Mouse (Mus musculus): ENCODE data around the gene Gad2. TPM values are rescaled to one million over a fixed set of nuclear protein-coding genes. Genes with fewer than 3 reads are reported as not detected.

Gad2 gene
- total and polyA plus RNA-seq, 3 experiments = 0.01 to 0.04 TPM; not detected in 1

DNA sequence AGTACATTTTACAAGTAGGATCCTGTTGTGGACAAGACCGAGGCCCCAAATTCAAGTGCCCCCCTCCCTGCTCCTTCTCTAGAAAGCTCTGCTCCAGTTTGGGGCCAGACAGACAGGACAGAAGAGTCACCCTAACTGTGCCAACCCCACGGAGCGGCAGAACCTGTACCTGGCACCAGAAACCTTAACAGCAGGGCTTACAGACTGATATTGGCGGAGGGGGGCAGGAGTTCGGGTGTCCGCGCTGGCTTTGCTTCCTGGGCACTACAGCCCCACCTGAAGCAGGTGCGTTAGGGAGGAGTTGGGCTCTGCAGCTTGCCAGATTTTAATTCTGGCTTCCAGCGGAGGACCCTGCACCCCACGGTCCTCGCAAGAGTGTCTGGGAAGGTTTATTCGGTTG is 2.6 kb upstream of the Gad2 start:
- no peaks in the 10 kb centered on the region for H3K9me3 ChIP-seq (replicated peaks; ENCODE audit: insufficient read depth, low read length)
- H3K27ac ChIP-seq (ENCODE audit: control insufficient read depth, low read depth, low read length) = no peak overlapping the region
- H3K79me2 ChIP-seq (ENCODE audit: control insufficient read depth, insufficient read depth, low read length, poor library complexity) = no peaks in the 10 kb centered on the region
- no peaks in the 10 kb centered on the region for H3K27me3 ChIP-seq (ENCODE audit: control insufficient read depth in 1 of 2, insufficient read depth in 2 of 2, low read length in 2 of 2)
- no peaks in the 10 kb centered on the region for H3K4me1 ChIP-seq (ENCODE audit: control insufficient read depth in 1 of 2, insufficient read depth in 2 of 2, low read length in 2 of 2)
- H3K4me3 ChIP-seq (ENCODE audit: control insufficient read depth in 1 of 2, insufficient read depth in 1 of 2, low read depth in 2 of 2, low read length in 2 of 2) = no peak overlapping the region
- no peak overlapping the region for H3K9ac ChIP-seq (ENCODE audit: control insufficient read depth, low read depth, low read length, poor library complexity, severe bottlenecking)
- TF ChIP-seq GATA1 (IDR thresholded peaks at IDR 0.05; ENCODE audit: low read depth, low read length) (no peak), MAZ (IDR thresholded peaks at IDR 0.05; ENCODE audit: low read depth, low read length) (no peak), E2F4 (IDR thresholded peaks at IDR 0.05; ENCODE audit: borderline replicate concordance, low read depth, low read length) (no peak), GABPA (IDR thresholded peaks at IDR 0.05; ENCODE audit: low read depth, low read length) (no peak), KAT2A (conservative IDR thresholded peaks at IDR 0.05; ENCODE audit: low read depth, low read length) (no peak), ZKSCAN1 (IDR thresholded peaks at IDR 0.05; ENCODE audit: low read depth, low read length) (no peak), MYC (IDR thresholded peaks at IDR 0.05; ENCODE audit: low read depth, low read length) (no peak), BHLHE40 (IDR thresholded peaks at IDR 0.05; ENCODE audit: borderline replicate concordance, low read depth, low read length) (no peak)
- DNase-seq (ENCODE audit: low read depth, low spot score) = no peak
- no peaks in the 10 kb centered on the region for H3K36me3 ChIP-seq (ENCODE audit: control insufficient read depth in 1 of 2, insufficient read depth in 2 of 2, low read length in 2 of 2)

DNA sequence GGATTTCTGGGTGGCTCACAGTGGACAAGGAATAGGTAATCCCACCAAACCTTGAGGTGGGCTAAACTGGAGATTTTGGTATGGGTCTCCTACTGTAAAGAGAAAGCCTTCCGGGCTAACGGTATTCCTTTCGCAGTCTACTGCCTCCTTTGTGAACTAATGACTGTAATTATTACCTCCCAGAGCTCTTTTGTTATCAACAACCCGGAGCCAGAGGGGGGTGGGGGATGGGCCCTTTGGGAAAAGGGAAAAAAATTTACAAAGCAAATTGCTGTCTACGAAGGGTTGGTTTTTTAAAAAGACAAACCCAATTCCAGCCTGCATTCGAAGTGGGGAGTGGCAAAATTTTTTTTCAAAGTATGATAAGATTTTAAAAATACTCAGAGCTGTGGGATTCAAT is 2.0 kb upstream of the Gad2 start:
- Histone ChIP-seq H3K9ac (ENCODE audit: control insufficient read depth, low read depth, low read length, poor library complexity, severe bottlenecking) (no peak overlapping the region), H3K36me3 (ENCODE audit: control insufficient read depth in 1 of 2, insufficient read depth in 2 of 2, low read length in 2 of 2) (no peaks in the 10 kb centered on the region), H3K4me3 (ENCODE audit: control insufficient read depth in 1 of 2, insufficient read depth in 1 of 2, low read depth in 2 of 2, low read length in 2 of 2) (no peak overlapping the region), H3K79me2 (ENCODE audit: control insufficient read depth, insufficient read depth, low read length, poor library complexity) (no peaks in the 10 kb centered on the region), H3K27me3 (ENCODE audit: control insufficient read depth in 1 of 2, insufficient read depth in 2 of 2, low read length in 2 of 2) (no peaks in the 10 kb centered on the region; a peak in 1 of 4 replicates), H3K4me1 (ENCODE audit: control insufficient read depth in 1 of 2, insufficient read depth in 2 of 2, low read length in 2 of 2) (no peaks in the 10 kb centered on the region), H3K27ac (ENCODE audit: control insufficient read depth, low read depth, low read length) (no peak overlapping the region), H3K9me3 (replicated peaks; ENCODE audit: insufficient read depth, low read length) (no peaks in the 10 kb centered on the region)
- no peak for TF ChIP-seq MAZ (IDR thresholded peaks at IDR 0.05; ENCODE audit: low read depth, low read length)
- TF ChIP-seq RCOR1 (IDR thresholded peaks at IDR 0.05; ENCODE audit: low read depth, low read length) = no peak
- TF ChIP-seq USF2 (IDR thresholded peaks at IDR 0.05; ENCODE audit: borderline replicate concordance in 1 of 2, insufficient read depth in 1 of 2, low read depth in 1 of 2, low read length in 2 of 2) = no peak
- TF ChIP-seq HCFC1 (IDR thresholded peaks at IDR 0.05; ENCODE audit: low read depth, low read length) = no peak
- no peak for TF ChIP-seq TAL1 (IDR thresholded peaks at IDR 0.05; ENCODE audit: low read length)
- no peak for TF ChIP-seq SMC3 (IDR thresholded peaks at IDR 0.05; ENCODE audit: low read depth, low read length)
- TF ChIP-seq ZC3H11A (IDR thresholded peaks at IDR 0.05; ENCODE audit: low read depth, low read length) = no peak
- no peak for TF ChIP-seq ZMIZ1 (IDR thresholded peaks at IDR 0.05; ENCODE audit: low read depth, low read length)
- TF ChIP-seq GATA1 (IDR thresholded peaks at IDR 0.05; ENCODE audit: low read depth, low read length) = no peak
- DNase-seq (ENCODE audit: low read depth, low spot score) = no peak

DNA sequence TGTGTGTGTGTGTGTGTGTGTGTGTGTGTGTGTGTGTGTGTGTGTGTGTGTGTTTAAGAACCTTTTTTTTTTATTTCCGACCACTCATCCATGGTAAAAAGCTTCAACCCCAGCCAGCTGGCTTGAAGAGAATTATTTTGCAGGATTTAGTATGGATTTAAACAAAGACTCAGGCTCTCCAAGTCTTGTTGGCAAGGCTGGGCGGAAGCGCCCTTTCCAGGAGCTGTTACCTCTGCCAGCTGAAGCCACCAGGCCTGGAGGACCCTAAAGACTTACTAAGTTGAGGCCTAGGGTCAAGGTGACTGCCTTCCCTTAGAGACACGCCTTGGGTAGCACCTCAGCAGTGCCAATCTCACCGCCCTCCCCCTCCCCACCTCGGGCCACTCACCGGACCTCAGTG is 1.5 kb upstream of the Gad2 start:
- no peak for DNase-seq (ENCODE audit: low read depth, low spot score)
- TF ChIP-seq MAX (IDR thresholded peaks at IDR 0.05; ENCODE audit: low read length) (no peak), MXI1 (IDR thresholded peaks at IDR 0.05; ENCODE audit: low read depth, low read length) (no peak), UBTF (IDR thresholded peaks at IDR 0.05; ENCODE audit: borderline replicate concordance, insufficient read depth, low read depth, low read length) (no peak), KAT2A (conservative IDR thresholded peaks at IDR 0.05; ENCODE audit: low read depth, low read length) (no peak), CHD2 (IDR thresholded peaks at IDR 0.05; ENCODE audit: low read length) (no peak), SIN3A (IDR thresholded peaks at IDR 0.05; ENCODE audit: low read length) (no peak), CHD1 (IDR thresholded peaks at IDR 0.05; ENCODE audit: low read depth, low read length) (no peak)
- Histone ChIP-seq H3K27me3 (ENCODE audit: control insufficient read depth in 1 of 2, insufficient read depth in 2 of 2, low read length in 2 of 2) (no peaks in the 10 kb centered on the region; a peak in 1 of 4 replicates), H3K4me3 (ENCODE audit: control insufficient read depth in 1 of 2, insufficient read depth in 1 of 2, low read depth in 2 of 2, low read length in 2 of 2) (no peak overlapping the region), H3K27ac (ENCODE audit: control insufficient read depth, low read depth, low read length) (no peak overlapping the region), H3K4me1 (ENCODE audit: control insufficient read depth in 1 of 2, insufficient read depth in 2 of 2, low read length in 2 of 2) (no peaks in the 10 kb centered on the region), H3K79me2 (ENCODE audit: control insufficient read depth, insufficient read depth, low read length, poor library complexity) (no peaks in the 10 kb centered on the region), H3K9me3 (replicated peaks; ENCODE audit: insufficient read depth, low read length) (no peaks in the 10 kb centered on the region), H3K36me3 (ENCODE audit: control insufficient read depth in 1 of 2, insufficient read depth in 2 of 2, low read length in 2 of 2) (no peaks in the 10 kb centered on the region), H3K9ac (ENCODE audit: control insufficient read depth, low read depth, low read length, poor library complexity, severe bottlenecking) (no peak overlapping the region)
